Mouse (Mus musculus) liver, adult 2 months (tissue): ENCODE data around the gene Cpox.

Source experiments
- CTCF ChIP-seq: fragments of 200-500 bp; IDR thresholded peaks from 2 replicates; pipeline ENCODE4 v1.5.1; 2011; ENCODE audit warnings: low read depth, low read length, control low read depth
- POLR2A ChIP-seq: fragments of 200-500 bp; IDR thresholded peaks from 2 replicates; pipeline ENCODE4 v1.6.1; 2011; ENCODE audit warnings: low read length, control low read depth; ENCODE audit not compliant: insufficient read depth; ENCODE audit errors: extremely low read depth

DNA sequence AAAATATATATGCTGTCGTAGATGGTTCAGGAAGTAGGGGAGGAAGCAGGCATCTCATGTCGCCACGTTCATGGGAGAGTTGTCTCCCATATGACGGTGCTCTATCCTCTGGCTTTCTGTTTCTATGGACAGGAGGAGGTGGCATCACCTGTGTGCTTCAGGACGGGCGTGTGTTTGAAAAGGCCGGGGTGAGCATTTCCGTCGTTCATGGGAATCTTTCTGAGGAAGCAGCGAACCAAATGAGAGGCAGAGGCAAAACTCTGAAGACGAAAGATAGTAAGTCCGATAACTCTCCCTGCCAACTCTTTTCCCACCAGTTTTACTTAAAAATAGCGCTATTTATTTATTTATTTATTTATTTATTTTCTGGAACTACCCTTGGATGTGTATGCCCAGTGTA, 2.3 kb downstream of the Cpox start:
- TF ChIP-seq CTCF (no peak), POLR2A (no peak)
